Comparison of ENCODE assay signal across 23 mouse cellular contexts in the genomic region with DNA sequence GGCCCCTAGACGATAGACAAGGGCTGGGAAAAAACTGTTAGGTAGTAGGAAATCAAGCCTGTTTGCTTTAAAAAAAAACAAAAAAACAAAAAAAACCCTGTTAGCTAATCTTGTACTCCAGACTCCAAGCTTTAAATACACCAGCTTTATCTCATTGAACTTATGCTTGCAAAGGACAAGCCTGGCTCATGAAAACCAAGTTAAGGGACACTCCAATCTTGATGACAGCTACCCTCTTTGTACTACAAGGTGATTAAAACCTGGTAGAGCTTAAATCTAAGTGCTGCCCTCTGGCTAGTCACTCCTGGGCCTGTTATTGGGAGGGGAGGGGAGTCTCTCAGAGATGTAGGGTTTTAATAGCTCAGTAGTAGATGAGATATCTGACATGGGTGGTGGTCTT. TPM values are rescaled to one million over a fixed set of nuclear protein-coding genes. Genes with fewer than 3 reads are reported as not detected.
A peak's percentile ranks its signal among the peaks of the same experiment; 100 is the strongest.
DNase-seq lines count a peak whose midpoint lies in the region; ATAC-seq and TF ChIP-seq lines count a peak whose summit lies in the region.
"Had no signal": no experiment of that assay in that cellular context is flagged by ENCODE, and none has a peak within 500 bp of the region (broad histone marks: within the 10 kb centered on the region; RNA-seq: fewer than 3 reads in every experiment).

No protein-coding gene starts in this region.

- no peak overlapping the region for H3K4me2 ChIP-seq in heart, embryonic 12.5 days
- no peak overlapping the region for H3K4me2 ChIP-seq in heart, postnatal 0 days (ENCODE audit: low read depth, low read length)
- H3K4me2 ChIP-seq in liver, postnatal 0 days (ENCODE audit: low read depth, low read length), result no peak overlapping the region
- H3K4me2 ChIP-seq: hindbrain, embryonic 15.5 days had no signal

- H3K9ac ChIP-seq in heart, embryonic 12.5 days, result no peak overlapping the region
- H3K9ac ChIP-seq in heart, postnatal 0 days (replicated peaks; ENCODE audit: low read depth, low read length), result no peak overlapping the region
- H3K9ac ChIP-seq in liver, postnatal 0 days (replicated peaks), result no peak overlapping the region
- H3K9ac ChIP-seq: forebrain, embryonic 13.5 days; forebrain, postnatal 0 days; hindbrain, embryonic 15.5 days had no signal

- WGBS in heart, embryonic 12.5 days, result 22% methylated on average over 1 of the region's 1 CpGs
- 33% methylated on average over 1 of the region's 1 CpGs for WGBS in heart, postnatal 0 days
- WGBS in liver, postnatal 0 days (ENCODE audit: insufficient replicate concordance), result 46% methylated on average over 1 of the region's 1 CpGs

- 0 out of 2 replicates have a peak, but pooled peaks have one; percentile 42 for ATAC-seq in heart, embryonic 12.5 days (ENCODE audit: insufficient number of reproducible peaks, low FRiP score)
- ATAC-seq in heart, postnatal 0 days (ENCODE audit: insufficient read depth, low read depth), result peak; percentile 69
- peak; percentile 17; the same call in 1 of the 2 replicates for ATAC-seq in common myeloid progenitor, adult 5-6 weeks (replicated peaks; ENCODE audit: low read depth, poor library complexity, severe bottlenecking)
- ATAC-seq in liver, postnatal 0 days, result no peak
- ATAC-seq: activated CD4-positive, CD25-positive, alpha-beta regulatory T cell, adult 4 months; forebrain, embryonic 13.5 days; forebrain, postnatal 0 days; intestine, embryonic 16.5 days; Patski had no signal

- DNase-seq in heart, adult 8-10 months (ENCODE audit: low spot score), result no peak
- peak; percentile 45 for DNase-seq in heart, postnatal 0 days (ENCODE audit: low spot score)
- DNase-seq in heart, adult 18-20 months, result no peak
- no peak for DNase-seq in liver, postnatal 0 days
- DNase-seq in gastrocnemius, postnatal 36 days, result no peak
- DNase-seq in kidney, postnatal 10 days, result no peak
- DNase-seq: adrenal gland, postnatal 14 days; cerebellum, adult 18-20 months; cerebellum, adult 9-11 months; cerebellum, postnatal 36 days; forebrain, postnatal 0 days; gastrocnemius, adult 2 months; gastrocnemius, postnatal 25 days; heart, adult 2 months; heart, postnatal 14 days had no signal

- H3K4me1 ChIP-seq in heart, embryonic 12.5 days (replicated peaks), result peaks cover 29% of the 10 kb centered on the region
- peaks cover 6% of the 10 kb centered on the region; the same call in 1 of the 2 replicates for H3K4me1 ChIP-seq in heart, postnatal 0 days (ENCODE audit: control insufficient read depth, insufficient read depth)
- peaks cover 12% of the 10 kb centered on the region for H3K4me1 ChIP-seq in liver, postnatal 0 days (ENCODE audit: insufficient read depth)

- no peak for TF ChIP-seq CTCF in heart, postnatal 0 days (IDR thresholded peaks at IDR 0.05; ENCODE audit: low read depth)
- TF ChIP-seq CTCF in liver, postnatal 0 days (IDR thresholded peaks at IDR 0.05; ENCODE audit: low read depth), result no peak

- no peaks in the 10 kb centered on the region for H3K9me3 ChIP-seq in heart, embryonic 12.5 days (replicated peaks)
- no peaks in the 10 kb centered on the region for H3K9me3 ChIP-seq in heart, postnatal 0 days (replicated peaks; ENCODE audit: control insufficient read depth, low read length)
- no peaks in the 10 kb centered on the region for H3K9me3 ChIP-seq in liver, postnatal 0 days (ENCODE audit: low read length)
- H3K9me3 ChIP-seq: embryonic facial prominence, embryonic 10.5 days; forebrain, embryonic 13.5 days; hindbrain, embryonic 15.5 days had no signal

- no peak overlapping the region for H3K4me3 ChIP-seq in heart, embryonic 12.5 days
- no peak overlapping the region for H3K4me3 ChIP-seq in heart, postnatal 0 days (ENCODE audit: low read depth, low read length)
- H3K4me3 ChIP-seq in liver, postnatal 0 days (ENCODE audit: low read depth, low read length), result no peak overlapping the region
- H3K4me3 ChIP-seq: embryonic facial prominence, embryonic 10.5 days; forebrain, embryonic 13.5 days; gastrocnemius, adult 2 months; heart, adult 2 months; hindbrain, embryonic 15.5 days had no signal

- TF ChIP-seq EP300 in heart, postnatal 0 days (IDR thresholded peaks at IDR 0.05; ENCODE audit: low read depth), result no peak
- 0 out of 2 replicates have a peak, but pooled peaks have one; percentile 58 for TF ChIP-seq EP300 in liver, postnatal 0 days (IDR thresholded peaks at IDR 0.05; ENCODE audit: low read depth)

- intact Hi-C loops in gastrocnemius, postnatal 36 days (cut with DNase I), result loop anchor here (5.0 to 10.0 kb wide), 2 partner anchors 36 to 128 kb away; no protein-coding TSS in a partner anchor

- H3K27me3 ChIP-seq in heart, embryonic 12.5 days (replicated peaks), result peaks cover 73% of the 10 kb centered on the region
- peaks cover 85% of the 10 kb centered on the region for H3K27me3 ChIP-seq in heart, postnatal 0 days (ENCODE audit: control insufficient read depth, insufficient read depth, low read length)
- H3K27me3 ChIP-seq in liver, postnatal 0 days (ENCODE audit: insufficient read depth, low read length), result no peaks in the 10 kb centered on the region
- H3K27me3 ChIP-seq: forebrain, embryonic 13.5 days; hindbrain, embryonic 15.5 days; Patski had no signal

- H3K36me3 ChIP-seq in heart, embryonic 12.5 days, result no peaks in the 10 kb centered on the region; the same call in 1 of the 2 replicates
- H3K36me3 ChIP-seq in heart, postnatal 0 days (replicated peaks; ENCODE audit: control insufficient read depth, insufficient read depth, low read length), result no peaks in the 10 kb centered on the region; the same call in 1 of the 2 replicates
- peaks cover 19% of the 10 kb centered on the region for H3K36me3 ChIP-seq in liver, postnatal 0 days (replicated peaks; ENCODE audit: insufficient read depth, low read length)
- H3K36me3 ChIP-seq: hindbrain, embryonic 15.5 days had no signal

- no peak overlapping the region for H3K27ac ChIP-seq in heart, embryonic 12.5 days (ENCODE audit: poor library complexity, severe bottlenecking)
- H3K27ac ChIP-seq in heart, postnatal 0 days (ENCODE audit: low read depth), result no peak overlapping the region
- H3K27ac ChIP-seq in liver, postnatal 0 days (ENCODE audit: low read depth), result no peak overlapping the region
- H3K27ac ChIP-seq: embryonic facial prominence, embryonic 10.5 days; forebrain, embryonic 13.5 days; gastrocnemius, adult 2 months; heart, adult 2 months; hindbrain, embryonic 15.5 days had no signal

RNA-seq across cellular contexts. Expression of a gene that starts 7.4 kb away (rescaled TPM):
- 11.1 and 13.3 TPM in 2 replicates for polyA plus RNA-seq in heart, embryonic 12.5 days (2016; fragmentation: Nextera tagmentation; extraction: Ambion mirVana)
- 10 to 100 TPM in 1 of 4 experiments, 1 to 10 TPM in 3; 6.6 to 10.1 (median 7.9) TPM for total RNA-seq in heart, adult 8-10 months (2022)
- total RNA-seq in heart, postnatal 0 days (2014; rRNA removed; ENCODE audit: low replicate concordance), result 22.4 and 54.5 TPM in 2 replicates
- polyA plus RNA-seq in heart, postnatal 0 days (2015; fragmentation: Nextera tagmentation; extraction: Ambion mirVana), result 3.0 and 4.6 TPM in 2 replicates
- 10 to 100 TPM in 1 of 2 experiments, 1 to 10 TPM in 1; 8.6 to 10.7 TPM for total RNA-seq in heart, adult 18-20 months (2021)
- total RNA-seq in common myeloid progenitor, adult 5-6 weeks (2017), result 5.7 and 17.9 TPM in 2 replicates
- 20.3 and 21.2 TPM in 2 replicates for polyA plus RNA-seq in liver, postnatal 0 days (2015; fragmentation: Nextera tagmentation; extraction: Ambion mirVana)
- total RNA-seq in gastrocnemius, postnatal 36 days (2021), result 10 to 100 TPM; 15.0 to 17.9 TPM
